Mouse (Mus musculus) cerebellum, adult 9-11 months (tissue): Measurements from ENCODE around the gene Teddm1a.

Experiments
- DNase-seq: peaks from one replicate; pipeline ENCODE4 v3.0.0; 2022

The Teddm1a gene

GRCm38 (mm10) chr1:153908208-153908607 lies 16.7 kb downstream of the Teddm1a start:
- no peak for DNase-seq

DNA sequence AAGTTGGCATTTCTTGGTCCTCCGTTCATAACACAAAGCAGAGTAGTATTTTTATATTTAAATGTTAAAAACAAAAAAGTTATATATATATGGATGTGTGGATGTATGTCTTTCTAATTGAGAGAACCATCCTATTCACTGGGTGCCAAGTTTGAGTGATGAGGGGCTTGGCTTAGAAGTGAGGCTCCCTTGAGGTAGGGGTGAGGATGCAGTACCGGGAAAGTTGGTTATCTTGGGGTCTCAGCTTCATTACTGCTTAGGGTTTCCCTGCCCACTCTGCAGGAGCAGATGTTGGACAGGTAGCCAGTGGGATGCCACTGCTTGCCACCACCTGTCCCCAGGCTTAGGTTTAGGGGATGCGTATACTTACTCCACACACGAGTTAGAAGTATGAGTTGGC lies 17.2 kb downstream of the Teddm1a start:
- no peak for DNase-seq

DNA sequence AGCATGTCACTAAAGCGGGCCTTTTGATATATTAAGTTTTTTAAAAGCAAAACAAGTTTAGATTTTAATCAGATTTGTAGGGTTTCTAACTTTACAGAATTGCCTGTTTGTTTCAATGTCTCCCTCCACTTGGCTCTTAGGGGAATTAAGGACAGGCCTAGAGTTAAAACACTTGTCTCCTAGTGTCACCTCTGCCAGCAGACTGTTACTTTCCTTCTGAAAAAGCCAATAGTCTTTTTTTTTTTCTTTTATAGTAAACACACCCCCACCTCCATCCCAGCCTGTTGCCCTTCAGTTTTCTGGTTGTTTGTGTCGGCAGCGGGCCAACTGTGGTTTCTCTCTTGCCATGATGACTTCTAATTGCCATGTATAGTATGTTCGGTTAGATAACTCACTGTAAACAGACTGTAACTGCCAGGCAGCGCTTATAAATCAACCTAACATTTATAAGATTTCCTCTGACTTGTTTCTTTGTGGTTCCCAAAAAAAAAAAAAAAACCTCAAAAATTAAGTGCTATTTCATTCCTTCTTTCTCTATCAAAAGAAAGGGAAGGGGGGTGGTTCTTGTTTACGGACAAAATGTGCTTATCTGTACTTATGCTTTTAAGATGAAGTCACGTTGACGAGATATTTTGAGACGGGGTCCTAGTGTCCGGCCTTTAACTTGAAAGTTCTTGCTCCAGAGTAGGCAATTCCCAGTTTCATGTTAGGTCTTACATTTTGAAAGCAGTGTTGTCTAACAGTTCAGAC lies 17.8 kb downstream of the Teddm1a start:
- no peak for DNase-seq

DNA sequence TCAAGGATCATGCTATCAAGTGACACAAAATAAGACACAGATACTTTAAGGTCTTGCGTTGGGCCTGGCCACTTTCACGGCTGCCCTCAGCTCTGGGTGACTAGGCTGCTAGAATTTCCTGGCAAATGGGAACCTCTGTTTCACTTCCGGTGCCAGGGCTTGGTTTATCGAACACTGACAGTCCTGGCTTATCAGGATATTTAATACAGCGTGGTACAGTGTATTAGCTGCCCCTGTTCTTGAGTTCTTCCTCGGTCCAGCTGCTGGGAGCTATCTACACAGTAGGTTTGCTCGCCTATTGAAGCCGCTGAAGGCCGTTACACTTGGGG lies 18.4 kb downstream of the Teddm1a start:
- DNase-seq: no peak

DNA sequence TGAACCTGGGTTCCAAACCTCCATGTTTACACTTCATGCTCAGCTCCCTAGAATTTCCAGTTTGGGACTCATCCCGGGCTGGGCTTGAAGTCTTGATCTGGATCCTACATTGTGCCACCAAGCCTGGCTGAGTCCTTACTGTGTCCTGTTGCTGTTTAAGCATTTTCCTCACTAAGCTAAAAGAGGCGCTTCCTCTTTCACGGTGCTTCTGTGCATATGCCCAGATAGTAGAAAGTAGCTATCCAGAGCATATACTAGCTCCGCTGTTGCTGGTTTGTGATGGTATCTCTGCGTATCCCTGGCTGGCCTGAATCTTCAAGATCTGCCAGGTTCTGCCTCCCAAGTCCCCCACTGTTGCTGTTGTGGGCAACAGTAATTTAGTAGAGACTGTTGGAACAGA lies 18.9 kb downstream of the Teddm1a start:
- no peak for DNase-seq

DNA sequence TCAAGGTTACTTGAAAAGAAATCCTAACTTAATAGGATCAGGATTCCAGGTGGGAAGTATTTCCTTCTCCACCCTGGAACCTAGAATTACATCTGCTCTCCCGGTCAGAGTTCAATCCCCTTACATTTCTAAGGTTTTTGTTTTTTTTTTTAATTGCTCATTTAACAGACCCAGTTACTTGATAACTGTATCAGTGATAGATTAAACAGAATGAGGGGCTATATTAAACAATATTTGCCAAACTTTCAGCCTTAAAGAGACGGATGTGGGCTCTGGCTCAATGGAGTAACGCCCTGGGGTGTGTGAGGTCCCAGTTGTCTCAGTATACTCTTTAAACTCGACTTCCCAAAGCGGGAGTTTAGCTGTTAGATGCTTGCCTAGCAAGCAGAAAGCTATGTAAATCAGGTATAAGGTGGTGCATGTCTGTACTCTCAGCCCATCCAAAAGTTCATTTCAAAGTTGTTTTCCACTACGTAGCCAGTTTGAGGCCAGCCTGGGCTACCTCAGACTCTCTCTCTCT lies 19.8 kb downstream of the Teddm1a start:
- no peak for DNase-seq

GRCm38 (mm10) chr1:153913869-153914268 lies 22.3 kb downstream of the Teddm1a start:
- DNase-seq: no peak

DNA sequence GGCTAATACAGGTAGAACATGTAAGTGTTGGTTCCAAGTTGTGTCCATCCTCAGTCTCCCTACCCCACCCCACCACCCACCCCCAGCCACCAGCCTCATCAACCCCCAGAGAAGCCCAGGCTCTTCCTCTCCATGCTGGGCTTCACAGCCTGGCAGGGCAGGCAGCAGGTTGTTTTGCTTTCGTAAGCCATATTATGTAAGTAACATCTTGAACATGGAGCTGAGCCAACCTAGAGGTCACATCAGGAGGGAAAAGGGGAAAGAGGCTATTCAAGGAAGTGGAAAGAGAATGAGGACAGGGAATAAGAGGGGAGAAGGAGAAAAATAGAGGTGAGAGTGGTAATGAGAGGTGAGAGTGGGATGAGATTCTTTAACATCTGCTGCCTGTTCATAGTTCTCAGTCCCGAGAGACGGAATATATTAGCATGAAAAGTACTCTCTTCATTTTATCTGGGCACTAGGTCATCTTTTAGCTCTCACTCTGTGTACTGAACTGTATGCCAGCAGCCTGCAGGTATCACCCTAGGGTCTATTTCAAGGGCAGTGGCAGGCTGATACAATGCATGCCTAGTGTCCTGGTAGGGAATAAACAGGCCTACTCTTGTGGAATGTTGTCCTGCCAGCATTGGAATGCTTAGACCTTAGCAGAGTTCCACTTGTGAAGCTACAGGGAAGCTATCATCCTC lies 27.1 kb downstream of the Teddm1a start:
- DNase-seq: no peak

DNA sequence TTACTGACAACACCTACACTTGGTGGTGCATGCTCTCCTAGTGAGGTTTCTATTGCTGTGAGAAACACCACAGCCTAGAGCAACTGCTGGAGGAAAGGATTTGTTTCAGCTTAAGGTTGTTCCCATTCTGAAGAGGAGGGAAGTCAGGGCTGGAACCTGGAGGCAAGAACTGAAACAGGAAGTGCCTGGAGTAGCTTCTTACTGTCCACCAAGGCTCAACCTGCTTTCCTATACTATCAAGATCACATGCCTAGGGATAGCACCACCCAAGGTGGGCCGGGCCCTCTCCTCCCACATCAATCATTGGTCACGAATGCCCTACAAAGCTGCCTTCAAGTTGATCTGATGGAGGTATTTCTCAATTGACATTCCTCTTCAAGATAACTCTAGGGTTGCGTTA lies 30.1 kb downstream of the Teddm1a start:
- DNase-seq: no peak

DNA sequence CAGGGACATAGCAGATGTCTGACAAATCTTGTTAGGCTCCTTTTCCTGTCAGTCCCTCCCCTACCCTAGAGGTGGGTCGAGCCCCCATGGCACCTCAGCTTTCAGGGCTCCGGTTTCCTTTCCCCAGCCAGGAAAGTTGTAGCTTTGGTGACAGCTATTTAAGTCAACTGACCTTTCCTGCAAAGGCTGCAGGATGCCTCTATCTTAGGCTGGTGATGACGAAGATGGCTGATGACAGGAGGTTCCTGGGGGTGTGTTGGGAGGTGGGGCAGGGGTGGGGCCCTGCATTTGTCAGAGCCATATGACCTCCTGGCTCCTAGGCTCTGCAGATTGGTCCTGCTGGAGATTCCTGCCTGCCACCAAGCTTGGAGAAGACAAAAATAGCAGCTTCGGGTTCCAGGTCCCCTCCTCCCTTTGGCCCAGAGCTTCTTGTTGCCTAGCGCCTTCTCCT lies 31.1 kb downstream of the Teddm1a start:
- DNase-seq: no peak

- DNase-seq: no peak
Observed at GRCm38 (mm10) chr1:153924395-153925385, 33.1 kb downstream of the Teddm1a start.

GRCm38 (mm10) chr1:153930431-153930830 lies 38.9 kb downstream of the Teddm1a start:
- DNase-seq: no peak

- no peak for DNase-seq
Observed at GRCm38 (mm10) chr1:153933772-153934171, 42.2 kb downstream of the Teddm1a start.

GRCm38 (mm10) chr1:153935844-153936380 lies 44.4 kb downstream of the Teddm1a start:
- DNase-seq: no peak

DNA sequence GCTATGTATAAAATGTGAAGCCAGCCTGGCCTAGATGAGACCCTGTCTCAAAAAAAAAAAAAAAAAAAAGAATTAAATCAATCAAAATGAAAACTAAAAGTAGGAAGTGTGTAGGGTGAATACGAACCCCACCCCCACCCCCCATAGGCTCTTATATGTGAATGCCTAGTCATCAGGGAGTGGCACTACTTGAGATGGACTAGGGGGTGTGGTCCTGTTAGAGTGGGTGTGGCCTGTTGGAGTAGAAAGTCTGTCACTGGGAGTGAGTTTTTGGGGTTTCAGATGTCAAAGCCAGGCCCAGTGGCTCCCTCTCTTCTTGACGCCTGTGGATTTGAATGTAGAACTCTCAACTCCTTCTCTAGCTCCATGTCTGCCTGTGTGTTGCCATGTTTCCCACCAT lies 45.5 kb downstream of the Teddm1a start:
- DNase-seq: no peak

- DNase-seq: no peak
Observed at GRCm38 (mm10) chr1:153940986-153941385, 49.4 kb downstream of the Teddm1a start.
